Mouse (Mus musculus): Measurements from ENCODE around the gene Ep400.

GRCm38 (mm10) chr5:110783150-110783549, 12.6 kb upstream of the Ep400 start:
- TF ChIP-seq CTCF (conservative IDR thresholded peaks at IDR 0.05; ENCODE audit: low read length), result no peak
- no peak for TF ChIP-seq POU5F1 (IDR thresholded peaks at IDR 0.05; ENCODE audit: borderline replicate concordance, low read length)
- no peak for TF ChIP-seq NANOG (IDR thresholded peaks at IDR 0.05; ENCODE audit: borderline replicate concordance, low read length)

All from E14TG2a.4 (cell line).